Mouse (Mus musculus) A20 (cell line): ENCODE data around the gene Gtdc1.

Source experiments
- DNase-seq: peaks from one replicate; pipeline ENCODE4 v3.0.0-alpha.2; 2011; ENCODE audit warnings: low read depth, low spot score

Gtdc1 gene

DNA sequence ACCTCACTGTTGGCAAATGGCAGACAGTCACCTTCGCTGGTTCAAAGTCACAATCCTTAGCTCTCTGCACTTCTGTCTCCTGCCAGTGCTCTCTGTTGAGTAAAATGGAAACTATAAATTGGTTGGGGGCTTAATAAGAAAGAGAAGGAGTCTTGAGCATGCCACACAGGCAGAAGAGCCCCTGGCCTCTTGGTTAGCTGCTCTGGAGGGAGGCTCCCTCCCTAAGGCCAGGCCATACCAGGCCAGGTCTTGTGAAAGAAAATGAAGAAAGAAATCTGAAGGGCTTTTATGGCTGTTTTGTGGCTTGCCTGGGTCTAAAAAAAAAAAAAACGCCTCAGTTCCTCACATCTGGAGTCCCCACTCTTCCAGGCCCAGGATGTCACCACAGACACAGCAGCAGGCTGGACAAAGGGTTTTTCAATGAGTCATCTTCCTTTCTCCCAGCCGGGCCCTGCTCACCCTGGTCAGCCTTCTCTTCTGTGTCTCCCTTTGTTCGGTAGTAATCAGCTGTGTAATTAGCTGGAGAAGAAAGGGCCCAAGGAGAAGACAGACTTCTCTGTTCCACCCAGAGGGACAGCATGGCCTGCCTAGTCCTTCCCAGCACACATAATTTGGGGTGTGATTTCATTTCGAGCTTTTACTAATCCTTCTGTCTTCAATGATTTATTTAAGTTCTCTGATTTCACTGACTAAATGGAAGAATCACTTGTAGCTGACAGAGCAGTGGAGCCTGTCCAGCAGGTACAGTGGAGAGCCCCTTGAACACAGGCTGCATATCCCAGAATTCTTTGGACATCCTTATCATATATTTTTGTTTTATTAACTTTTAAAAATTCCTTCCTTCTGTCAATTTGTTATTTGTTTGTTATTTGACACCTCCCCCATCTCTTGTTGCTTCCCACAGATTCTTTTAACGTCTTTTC, 401.1 kb downstream of the Gtdc1 start:
- DNase-seq = no peak

DNA sequence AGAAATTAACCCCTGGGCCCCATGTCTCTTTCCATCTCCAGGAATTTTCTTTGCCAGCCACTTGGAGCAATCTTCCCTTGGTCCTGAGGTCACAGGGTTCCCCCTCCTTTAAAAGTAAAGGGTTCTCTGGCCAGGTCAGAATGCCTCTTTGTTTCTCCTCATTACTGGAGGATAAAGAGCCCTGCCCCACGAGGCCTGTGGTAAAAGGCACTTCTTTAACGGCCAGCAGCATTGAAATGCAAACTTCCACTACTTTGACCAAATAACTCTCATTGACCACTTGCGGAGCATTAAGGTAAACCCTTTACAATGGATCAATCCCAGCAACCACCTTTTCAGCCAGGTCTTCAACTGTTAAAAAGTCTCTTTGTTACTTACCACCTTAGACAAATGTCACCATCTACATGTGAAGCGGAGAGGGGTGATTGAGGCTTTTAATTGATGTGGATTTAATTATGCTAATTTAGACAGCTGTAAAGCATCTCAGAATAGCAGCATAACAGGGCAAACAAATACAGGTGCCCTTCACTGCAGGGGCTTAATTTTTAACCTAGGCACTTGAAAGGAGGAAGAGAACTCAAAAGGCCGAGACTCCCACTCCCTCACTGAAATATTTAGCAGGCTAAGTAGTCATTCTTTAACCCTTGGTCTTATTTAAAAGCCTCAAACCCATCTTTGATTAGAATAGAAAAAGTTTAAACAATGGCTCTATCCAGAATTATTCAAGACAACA, 402.1 kb downstream of the Gtdc1 start:
- no peak for DNase-seq

DNA sequence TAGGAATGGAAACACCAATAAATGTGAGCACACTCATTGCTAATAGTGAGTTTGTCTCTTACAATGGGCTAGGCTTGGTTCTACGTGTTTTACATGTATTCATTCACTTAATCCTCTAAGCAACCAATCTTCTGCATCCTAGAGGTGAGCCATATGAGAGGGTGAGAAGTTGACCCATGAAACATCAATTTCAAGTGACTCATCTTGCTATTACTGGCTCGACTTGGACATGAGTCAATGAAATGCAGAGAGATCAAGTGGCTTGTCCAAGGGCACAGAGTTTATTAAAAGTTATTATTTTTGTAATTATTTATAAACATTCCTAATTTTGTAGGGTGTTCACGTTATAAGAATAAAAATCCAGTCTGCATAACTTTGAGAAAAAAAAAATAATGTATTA, 408.2 kb downstream of the Gtdc1 start:
- DNase-seq = no peak

DNA sequence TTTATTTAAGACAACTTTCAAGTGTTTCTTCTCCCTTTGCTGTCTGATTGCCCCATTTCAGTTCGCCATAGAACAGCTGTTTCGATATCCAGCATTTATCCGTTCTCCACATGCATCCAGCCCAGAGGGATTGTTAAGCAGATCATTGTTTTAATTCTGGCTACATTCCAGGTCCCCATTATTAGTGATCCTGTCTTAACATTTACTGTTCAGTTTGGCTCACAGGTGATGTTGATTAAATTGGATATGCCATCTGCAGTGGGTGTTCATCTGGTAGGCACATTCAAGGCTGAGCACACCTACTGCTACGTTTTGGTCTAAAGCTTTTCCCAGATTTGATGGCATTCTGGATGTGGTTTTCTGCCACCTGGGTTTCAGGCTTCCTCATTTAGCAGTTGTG, 409.4 kb downstream of the Gtdc1 start:
- DNase-seq = no peak
